Mouse (Mus musculus): ENCODE data around the gene Hvcn1. TPM values are rescaled to one million over a fixed set of nuclear protein-coding genes. Genes with fewer than 3 reads are reported as not detected.

Gene Hvcn1
- polyA plus RNA-seq, 1 experiment from 2014 or later: 1.6 TPM

Other genes with a start within 250 kb of the Hvcn1 start
- gene Cux2, start 156.7 kb upstream of the Hvcn1 start, polyA plus RNA-seq (2015; fragmentation: Nextera tagmentation; extraction: Ambion mirVana): 32.3 and 33.7 TPM in 2 replicates
- gene Myl2, start 105.9 kb upstream of the Hvcn1 start, polyA plus RNA-seq (2015; fragmentation: Nextera tagmentation; extraction: Ambion mirVana): 0.28 and 3.6 TPM in 2 replicates
- gene Ccdc63, start 66.0 kb upstream of the Hvcn1 start, polyA plus RNA-seq (2015; fragmentation: Nextera tagmentation; extraction: Ambion mirVana): not detected in 2 replicates
- 273 and 275 TPM in 2 replicates for gene Ppp1cc, start 48.5 kb upstream of the Hvcn1 start, polyA plus RNA-seq (2015; fragmentation: Nextera tagmentation; extraction: Ambion mirVana)
- gene Tctn1, start 57.7 kb downstream of the Hvcn1 start, polyA plus RNA-seq (2015; fragmentation: Nextera tagmentation; extraction: Ambion mirVana): 4.2 and 4.5 TPM in 2 replicates
- 8.2 and 8.3 TPM in 2 replicates for gene Pptc7, start 77.6 kb downstream of the Hvcn1 start, polyA plus RNA-seq (2015; fragmentation: Nextera tagmentation; extraction: Ambion mirVana)
- gene Rad9b, start 147.4 kb downstream of the Hvcn1 start, polyA plus RNA-seq (2015; fragmentation: Nextera tagmentation; extraction: Ambion mirVana): 17.6 and 17.8 TPM in 2 replicates
- gene Vps29, start 147.6 kb downstream of the Hvcn1 start, polyA plus RNA-seq (2015; fragmentation: Nextera tagmentation; extraction: Ambion mirVana): 252 and 266 TPM in 2 replicates
- 47.7 and 52.4 TPM in 2 replicates for gene Gpn3, start 165.1 kb downstream of the Hvcn1 start, polyA plus RNA-seq (2015; fragmentation: Nextera tagmentation; extraction: Ambion mirVana)
- 133 and 135 TPM in 2 replicates for gene Fam216a, start 165.6 kb downstream of the Hvcn1 start, polyA plus RNA-seq (2015; fragmentation: Nextera tagmentation; extraction: Ambion mirVana)
- 165 and 193 TPM in 2 replicates for gene Arpc3, start 185.1 kb downstream of the Hvcn1 start, polyA plus RNA-seq (2015; fragmentation: Nextera tagmentation; extraction: Ambion mirVana)
- 53.3 and 54.2 TPM in 2 replicates for gene Anapc7, start 214.9 kb downstream of the Hvcn1 start, polyA plus RNA-seq (2015; fragmentation: Nextera tagmentation; extraction: Ambion mirVana)

All from forebrain, embryonic 15.5 days (tissue).